Mouse (Mus musculus): ENCODE data around the gene Cfdp1.
"Not testable (repeated sequence)": the region's sequence is repeated elsewhere in the genome, so short reads cannot be mapped to it uniquely, and the experiment has no call there.

Gene Cfdp1

GRCm38 (mm10) chr8:111855977-111856376 lies 1.9 kb upstream of the Cfdp1 start:
- no peak for DNase-seq (ENCODE audit: low spot score in 2 of 2)

- DNase-seq (ENCODE audit: low spot score in 2 of 2), result not testable (repeated sequence)
Observed at GRCm38 (mm10) chr8:111853219-111853618, 872 bp downstream of the Cfdp1 start.

- DNase-seq (ENCODE audit: low spot score in 2 of 2), result no peak
Observed at GRCm38 (mm10) chr8:111846746-111847145, 7.3 kb downstream of the Cfdp1 start.

- no peak for DNase-seq (ENCODE audit: low spot score in 2 of 2)
Observed at GRCm38 (mm10) chr8:111835540-111835939, 18.6 kb downstream of the Cfdp1 start.

- no peak for DNase-seq (ENCODE audit: low spot score in 2 of 2)
Observed at GRCm38 (mm10) chr8:111834011-111834410, 20.1 kb downstream of the Cfdp1 start.

GRCm38 (mm10) chr8:111832983-111833382 lies 21.1 kb downstream of the Cfdp1 start:
- DNase-seq (ENCODE audit: low spot score in 2 of 2), result no peak

- DNase-seq (ENCODE audit: low spot score in 2 of 2), result no peak
Observed at GRCm38 (mm10) chr8:111831996-111832395, 22.1 kb downstream of the Cfdp1 start.

GRCm38 (mm10) chr8:111828595-111828994 lies 25.5 kb downstream of the Cfdp1 start:
- DNase-seq (ENCODE audit: low spot score in 2 of 2), result no peak

- peak in 1 of 2 experiments; percentile 38 for DNase-seq (ENCODE audit: low spot score in 2 of 2)
Observed at GRCm38 (mm10) chr8:111825219-111825618, 28.9 kb downstream of the Cfdp1 start.

- DNase-seq (ENCODE audit: low spot score in 2 of 2), result no peak
Observed at GRCm38 (mm10) chr8:111824334-111824733, 29.8 kb downstream of the Cfdp1 start.

GRCm38 (mm10) chr8:111821199-111821598 lies 32.9 kb downstream of the Cfdp1 start:
- no peak for DNase-seq (ENCODE audit: low spot score in 2 of 2)

GRCm38 (mm10) chr8:111820691-111821090 lies 33.4 kb downstream of the Cfdp1 start:
- no peak for DNase-seq (ENCODE audit: low spot score in 2 of 2)

- DNase-seq (ENCODE audit: low spot score in 2 of 2), result no peak
Observed at GRCm38 (mm10) chr8:111820018-111820417, 34.1 kb downstream of the Cfdp1 start.

- DNase-seq (ENCODE audit: low spot score in 2 of 2), result peak; percentile 44 to 53
Observed at GRCm38 (mm10) chr8:111818556-111818955, 35.5 kb downstream of the Cfdp1 start.

GRCm38 (mm10) chr8:111815078-111815477 lies 39.0 kb downstream of the Cfdp1 start:
- no peak for DNase-seq (ENCODE audit: low spot score in 2 of 2)

GRCm38 (mm10) chr8:111813818-111814217 lies 40.3 kb downstream of the Cfdp1 start:
- no peak for DNase-seq (ENCODE audit: low spot score in 2 of 2)

- DNase-seq (ENCODE audit: low spot score in 2 of 2), result no peak
Observed at GRCm38 (mm10) chr8:111812835-111813234, 41.3 kb downstream of the Cfdp1 start.

- no peak for DNase-seq (ENCODE audit: low spot score in 2 of 2)
Observed at GRCm38 (mm10) chr8:111810656-111811336, 43.3 kb downstream of the Cfdp1 start.

GRCm38 (mm10) chr8:111808891-111809622 lies 45.0 kb downstream of the Cfdp1 start:
- DNase-seq (ENCODE audit: low spot score in 2 of 2), result no peak

GRCm38 (mm10) chr8:111808006-111808405 lies 46.1 kb downstream of the Cfdp1 start:
- no peak for DNase-seq (ENCODE audit: low spot score in 2 of 2)

GRCm38 (mm10) chr8:111803362-111803761 lies 50.7 kb downstream of the Cfdp1 start:
- DNase-seq (ENCODE audit: low spot score in 2 of 2), result no peak

- no peak for DNase-seq (ENCODE audit: low spot score in 2 of 2)
Observed at GRCm38 (mm10) chr8:111802256-111802655, 51.8 kb downstream of the Cfdp1 start.

- no peak for DNase-seq (ENCODE audit: low spot score in 2 of 2)
Observed at GRCm38 (mm10) chr8:111801456-111801855, 52.6 kb downstream of the Cfdp1 start.
